Mouse (Mus musculus): Measurements from ENCODE around the gene Zcchc17.

Gene Zcchc17

GRCm38 (mm10) chr4:130327366-130327765 is 32.4 kb downstream of the Zcchc17 start:
- POLR2A ChIA-PET: interaction anchor here (0.6 to 3.3 kb wide), 10 partner anchors 9 to 194 kb away, joined by 3 to 12 read pairs (median 4); partner anchors contain the start of genes Fabp3 (in 1 of the 4), Gm10570 (in 1 of the 4), Snrnp40 (in 1 of the 4) and Zcchc17 (in 1 of the 4)
- CTCF ChIA-PET: interaction anchor here (0.6 to 2.2 kb wide), 8 partner anchors 8 to 207 kb away, joined by 3 to 10 read pairs (median 3); no protein-coding TSS in a partner anchor

DNA sequence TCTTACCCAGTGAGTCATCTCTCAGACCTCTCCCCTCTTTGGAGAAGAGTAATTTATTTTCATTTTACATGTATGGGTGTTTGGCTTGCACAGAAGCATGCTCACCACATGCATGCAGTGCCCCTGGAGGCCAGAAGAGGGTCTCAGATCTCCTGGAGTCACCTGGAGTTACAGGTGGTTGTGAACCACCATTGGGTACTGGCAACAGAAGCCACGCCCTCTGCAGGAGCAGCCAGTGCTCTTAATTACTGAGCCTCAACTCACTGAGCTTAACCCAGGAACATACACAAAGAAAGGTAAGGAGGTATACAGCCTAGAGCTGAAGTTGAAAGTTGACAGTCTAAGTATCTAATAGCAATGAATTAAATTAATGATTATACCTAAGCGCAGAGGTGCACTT is 34.3 kb downstream of the Zcchc17 start:
- POLR2A ChIA-PET: interaction anchor here in 2 of 4 experiments (0.7 to 23.8 kb wide), 11 partner anchors 11 to 343 kb away, joined by 3 to 432 read pairs (median 4); partner anchors contain the start of genes Fabp3 (in 1 of the 2), Gm10570 (in 1 of the 2), Snrnp40 (in 1 of the 2) and Zcchc17 (in 1 of the 2)
- CTCF ChIA-PET: interaction anchor here in 2 of 4 experiments (0.6 to 1.3 kb wide), 2 partner anchors 16 to 109 kb away, joined by 5 to 10 read pairs; no protein-coding TSS in a partner anchor

GRCm38 (mm10) chr4:130323607-130324006 is 36.1 kb downstream of the Zcchc17 start:
- POLR2A ChIA-PET: interaction anchor here in 3 of 4 experiments (1.1 to 23.8 kb wide), 7 partner anchors 13 to 197 kb away, joined by 3 to 432 read pairs (median 6); partner anchors contain the start of genes Fabp3 (in 1 of the 3) and Gm10570 (in 1 of the 3)
- CTCF ChIA-PET: interaction anchor here in 1 of 4 experiments (0.6 kb wide), 1 partner anchor 225 kb away, joined by 7 read pairs; no protein-coding TSS in a partner anchor

GRCm38 (mm10) chr4:130323165-130323564 is 36.6 kb downstream of the Zcchc17 start:
- POLR2A ChIA-PET: interaction anchor here in 3 of 4 experiments (1.1 to 23.8 kb wide), 8 partner anchors 12 to 198 kb away, joined by 3 to 432 read pairs (median 6); partner anchors contain the start of genes Fabp3 (in 1 of the 3) and Gm10570 (in 1 of the 3)
- CTCF ChIA-PET: interaction anchor here in 1 of 4 experiments (0.6 to 1.0 kb wide), 2 partner anchors 31 to 225 kb away, joined by 3 to 7 read pairs; no protein-coding TSS in a partner anchor

GRCm38 (mm10) chr4:130322567-130322966 is 37.2 kb downstream of the Zcchc17 start:
- POLR2A ChIA-PET: interaction anchor here in 3 of 4 experiments (1.1 to 23.8 kb wide), 7 partner anchors 12 to 198 kb away, joined by 3 to 432 read pairs (median 5); partner anchors contain the start of gene Fabp3 (in 1 of the 3)
- CTCF ChIA-PET: interaction anchor here in 1 of 4 experiments (1.0 kb wide), 1 partner anchor 30 kb away, joined by 3 read pairs; no protein-coding TSS in a partner anchor

DNA sequence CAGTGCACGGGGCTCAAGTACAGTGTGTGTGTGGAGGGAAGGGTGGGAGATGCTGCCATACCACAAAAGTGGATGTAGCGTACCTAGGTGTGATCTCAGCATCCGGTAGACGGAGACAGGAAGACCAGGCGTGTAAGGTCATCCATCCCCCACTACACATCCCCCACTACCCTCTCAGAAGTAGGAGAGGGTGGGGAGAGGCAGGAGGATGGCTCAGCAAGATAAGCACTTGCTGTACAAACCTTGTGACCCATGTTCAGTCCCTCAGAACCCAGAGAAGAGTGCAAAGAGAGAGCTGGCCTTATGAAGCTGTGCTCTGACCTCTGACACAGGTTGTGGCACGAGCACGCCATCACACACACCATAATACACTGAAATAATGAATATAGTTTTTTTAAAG is 38.1 kb downstream of the Zcchc17 start:
- POLR2A ChIA-PET: interaction anchor here in 3 of 4 experiments (0.6 to 23.8 kb wide), 6 partner anchors 13 to 48 kb away, joined by 3 to 432 read pairs (median 32); partner anchors contain the start of genes Fabp3 (in 2 of the 3) and Gm10570 (in 2 of the 3)
- CTCF ChIA-PET: no interaction called here

GRCm38 (mm10) chr4:130319564-130319963 is 40.2 kb downstream of the Zcchc17 start:
- ChIA-PET CTCF (interaction anchor here in 3 of 4 experiments (1.0 to 2.2 kb wide), 9 partner anchors 8 to 23 kb away, joined by 3 to 8 read pairs (median 6); partner anchors contain the start of genes Fabp3 (in 1 of the 3) and Gm10570 (in 1 of the 3)), POLR2A (interaction anchor here in 3 of 4 experiments (0.5 to 23.8 kb wide), 20 partner anchors 8 to 1309 kb away, joined by 3 to 432 read pairs (median 6); partner anchors contain the start of genes Fabp3 (in 3 of the 3), Gm10570 (in 3 of the 3), Snrnp40 (in 3 of the 3) and Zcchc17 (in 3 of the 3))

DNA sequence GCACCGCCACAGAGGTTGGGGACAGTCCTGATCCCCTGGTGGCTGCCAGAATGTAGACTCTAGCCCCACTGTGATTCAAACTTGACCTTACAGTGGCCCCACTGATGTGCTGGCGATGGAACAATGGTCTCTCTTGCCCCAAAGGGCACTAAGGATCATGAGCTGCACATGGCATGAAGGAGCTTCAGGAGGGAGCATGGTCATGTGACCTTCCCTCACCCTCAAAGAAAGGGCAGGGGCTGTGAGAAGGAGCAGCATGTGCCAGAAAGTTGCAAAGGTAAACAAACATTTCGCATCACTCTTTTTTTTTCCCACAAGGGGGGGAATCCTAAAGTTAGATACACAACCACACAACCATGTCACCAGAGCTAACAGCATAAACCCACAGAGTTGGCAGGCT is 41.6 kb downstream of the Zcchc17 start:
- ChIA-PET POLR2A (interaction anchor here in 3 of 4 experiments (0.7 to 23.8 kb wide), 20 partner anchors 9 to 353 kb away, joined by 3 to 432 read pairs (median 6); partner anchors contain the start of genes Fabp3 (in 3 of the 3), Gm10570 (in 3 of the 3), Snrnp40 (in 2 of the 3) and Zcchc17 (in 2 of the 3)), CTCF (interaction anchor here in 3 of 4 experiments (0.5 to 2.2 kb wide), 6 partner anchors 10 to 222 kb away, joined by 3 to 8 read pairs (median 4); no protein-coding TSS in a partner anchor)

DNA sequence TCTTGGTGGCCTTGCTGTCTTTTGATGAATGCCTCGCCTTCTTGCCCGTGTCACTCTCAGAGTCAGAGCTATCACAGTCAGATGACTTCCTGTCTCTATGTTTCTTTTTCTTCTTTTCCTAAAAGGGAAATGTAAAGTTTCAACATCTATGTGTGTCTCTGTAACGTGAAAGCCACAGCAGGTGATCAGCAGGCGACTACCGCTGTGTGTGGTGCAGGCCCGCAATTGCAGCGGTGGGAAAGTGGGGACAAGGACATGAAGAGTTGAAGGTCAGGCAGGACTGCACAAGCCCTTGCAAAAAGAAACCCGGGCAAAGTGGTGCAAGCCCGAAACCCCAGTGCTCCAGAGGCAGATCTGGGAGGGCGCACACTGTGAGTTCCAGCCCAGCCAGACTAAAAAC is 43.1 kb downstream of the Zcchc17 start:
- POLR2A ChIA-PET: interaction anchor here in 3 of 4 experiments (1.0 to 23.8 kb wide), 8 partner anchors 8 to 604 kb away, joined by 3 to 432 read pairs (median 60); partner anchors contain the start of genes Fabp3 (in 2 of the 3) and Gm10570 (in 2 of the 3)
- CTCF ChIA-PET: no interaction called here

- POLR2A ChIA-PET: interaction anchor here in 3 of 4 experiments (0.6 to 23.8 kb wide), 9 partner anchors 7 to 605 kb away, joined by 3 to 432 read pairs (median 10); partner anchors contain the start of genes Fabp3 (in 1 of the 3) and Gm10570 (in 1 of the 3)
- CTCF ChIA-PET: interaction anchor here in 1 of 4 experiments (1.0 kb wide), 1 partner anchor 19 kb away, joined by 3 read pairs; no protein-coding TSS in a partner anchor
Observed at GRCm38 (mm10) chr4:130315771-130316527, 43.8 kb downstream of the Zcchc17 start.

DNA sequence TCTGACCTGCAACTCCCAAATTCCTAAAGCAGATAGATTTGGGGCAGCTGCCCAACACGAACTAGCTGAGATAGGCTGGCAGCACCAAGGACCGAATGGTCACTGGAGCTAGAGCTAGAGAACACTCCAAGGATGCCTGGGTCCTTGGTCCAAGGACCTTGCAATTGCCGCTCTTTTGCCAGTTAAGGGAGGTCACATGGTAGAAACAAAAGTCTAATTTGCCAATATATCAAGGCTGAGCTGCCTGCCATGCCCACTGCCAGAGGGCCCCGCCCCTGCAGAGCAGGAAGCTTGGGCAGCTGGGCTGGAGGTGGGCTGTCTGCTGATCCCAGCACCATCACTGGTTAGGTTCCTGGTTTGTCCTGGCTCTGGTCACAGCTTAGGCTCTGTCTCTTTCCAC is 46.2 kb downstream of the Zcchc17 start:
- POLR2A ChIA-PET: interaction anchor here (0.6 to 23.8 kb wide), 21 partner anchors 9 to 214 kb away, joined by 3 to 432 read pairs (median 5); partner anchors contain the start of genes Snrnp40 (in 3 of the 4) and Zcchc17 (in 3 of the 4)
- CTCF ChIA-PET: interaction anchor here in 2 of 4 experiments (1.4 kb wide), 3 partner anchors 16 to 218 kb away, joined by 3 to 4 read pairs (median 3); no protein-coding TSS in a partner anchor

GRCm38 (mm10) chr4:130312526-130312925 is 47.2 kb downstream of the Zcchc17 start:
- CTCF ChIA-PET: interaction anchor here in 2 of 4 experiments (0.5 to 2.9 kb wide), 3 partner anchors 16 to 221 kb away, joined by 3 to 7 read pairs (median 5); no protein-coding TSS in a partner anchor
- POLR2A ChIA-PET: interaction anchor here in 3 of 4 experiments (0.5 to 23.8 kb wide), 17 partner anchors 9 to 1514 kb away, joined by 3 to 432 read pairs (median 6); partner anchors contain the start of genes Snrnp40 (in 3 of the 3) and Zcchc17 (in 3 of the 3)

GRCm38 (mm10) chr4:130309254-130309653 is 50.5 kb downstream of the Zcchc17 start:
- POLR2A ChIA-PET: interaction anchor here (0.6 to 23.8 kb wide), 65 partner anchors 6 to 613 kb away, joined by 3 to 432 read pairs (median 5); partner anchors contain the start of genes Pef1 (in 3 of the 4), Snrnp40 (in 2 of the 4), Zcchc17 (in 2 of the 4) and Hcrtr1 (in 1 of the 4)
- CTCF ChIA-PET: interaction anchor here in 3 of 4 experiments (0.6 to 1.2 kb wide), 5 partner anchors 10 to 224 kb away, joined by 3 read pairs; no protein-coding TSS in a partner anchor

DNA sequence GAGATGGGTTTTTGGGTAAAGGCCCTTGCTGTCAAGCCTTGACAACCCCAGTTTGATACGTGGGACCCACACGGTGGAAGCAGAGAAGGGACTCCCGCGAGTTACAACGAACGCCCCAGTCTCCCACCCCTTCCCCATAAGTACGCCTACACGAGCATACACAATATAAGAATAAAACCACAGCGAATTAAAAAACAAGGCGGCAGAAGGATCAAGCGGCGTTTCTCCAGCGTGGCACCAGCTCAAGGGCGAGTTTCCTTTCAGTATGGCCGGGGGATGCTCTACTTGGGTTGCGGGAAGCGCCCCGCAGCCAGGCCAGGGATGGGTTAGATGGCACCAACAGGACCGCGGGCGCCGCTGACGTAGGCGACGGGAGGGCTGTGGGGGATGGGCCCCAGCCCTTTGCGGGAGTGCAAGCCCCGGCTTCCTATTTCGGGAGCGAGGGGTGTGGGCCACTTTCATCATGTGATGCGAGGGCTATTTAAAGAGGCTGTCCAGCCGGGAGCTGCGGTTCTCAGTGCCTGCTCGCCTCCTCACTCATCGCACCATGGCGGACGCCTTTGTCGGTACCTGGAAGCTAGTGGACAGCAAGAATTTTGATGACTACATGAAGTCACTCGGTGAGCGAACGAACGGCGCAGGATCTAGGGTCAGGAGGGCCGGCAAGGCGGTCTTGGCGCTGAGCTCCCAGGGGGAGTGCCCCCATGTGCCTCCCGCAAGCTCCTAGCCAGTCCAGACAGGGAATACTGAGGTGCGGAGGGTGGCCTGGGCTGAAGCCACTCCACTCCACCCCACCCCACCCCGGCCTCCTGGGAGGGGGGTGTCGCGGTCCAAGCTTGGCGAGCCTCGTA is 51.3 kb downstream of the Zcchc17 start, which contains the start of the genes Fabp3 and Gm10570:
Fabp3 (plus strand) TSS at position 365 of the 851 bp plus-strand sequence.
Gm10570 (minus strand) TSS at position 444 of the 851 bp plus-strand sequence.
- ChIA-PET POLR2A (interaction anchor here (0.5 to 23.8 kb wide), 114 partner anchors 10 to 1077 kb away, joined by 3 to 432 read pairs (median 4); partner anchors contain the start of genes Pef1 (in 3 of the 4), Snrnp40 (in 3 of the 4), Zcchc17 (in 3 of the 4) and Nkain1 (in 2 of the 4)), CTCF (interaction anchor here in 3 of 4 experiments (0.8 to 2.2 kb wide), 7 partner anchors 9 to 225 kb away, joined by 3 to 11 read pairs (median 4); no protein-coding TSS in a partner anchor)

DNA sequence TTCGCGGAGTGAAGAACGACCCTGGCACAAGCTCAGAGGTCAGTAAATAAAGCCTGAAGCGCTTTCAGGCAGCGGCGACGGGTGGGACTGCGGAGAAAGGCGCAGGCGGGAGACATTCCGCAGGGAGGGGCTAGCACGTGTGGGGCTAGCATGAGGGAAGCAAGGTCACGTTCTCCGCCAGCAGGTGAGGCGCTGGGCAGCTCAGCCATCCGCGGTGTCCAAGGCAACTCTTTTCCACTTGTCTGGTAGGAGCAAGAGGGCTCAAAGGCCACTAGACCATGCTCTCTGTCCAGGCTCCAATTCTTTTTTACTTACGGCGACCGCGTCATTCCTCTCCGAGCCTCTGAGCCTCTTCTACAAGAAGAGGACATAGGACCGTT is 51.9 kb downstream of the Zcchc17 start:
- CTCF ChIA-PET: interaction anchor here (0.6 to 2.2 kb wide), 8 partner anchors 10 to 242 kb away, joined by 3 to 11 read pairs (median 5); no protein-coding TSS in a partner anchor
- POLR2A ChIA-PET: interaction anchor here in 3 of 4 experiments (0.6 to 23.8 kb wide), 107 partner anchors 8 to 1118 kb away, joined by 3 to 432 read pairs (median 4); partner anchors contain the start of genes Pef1 (in 3 of the 3), Snrnp40 (in 3 of the 3), Tinagl1 (in 3 of the 3) and Zcchc17 (in 3 of the 3)
